Comparison of ENCODE assay signal across 13 mouse cellular contexts in genomic region chr19:40548796-40549515, GRCm38 (mm10). TPM values are rescaled to one million over a fixed set of nuclear protein-coding genes. Genes with fewer than 3 reads are reported as not detected.
DNase-seq lines count a peak whose midpoint lies in the region; ATAC-seq and TF ChIP-seq lines count a peak whose summit lies in the region.
"Had no signal": no experiment of that assay in that cellular context is flagged by ENCODE, and none has a peak within 500 bp of the region (broad histone marks: within the 10 kb centered on the region; RNA-seq: fewer than 3 reads in every experiment).

No protein-coding gene starts in this region.

- no peak for DNase-seq in heart, adult 11 months
- DNase-seq in lung, embryonic 14.5 days, result peak; percentile 41
- no peak for DNase-seq in lung, postnatal 4 days
- DNase-seq in embryo, embryonic 11 days, result peak; percentile 29
- peak; percentile 64 for DNase-seq in retina, postnatal 1 day
- no peak for DNase-seq in spleen, adult 12 weeks (ENCODE audit: low spot score)
- DNase-seq in urinary bladder, postnatal 10 days (ENCODE audit: low spot score), result no peak
- DNase-seq: adrenal gland, adult 8-10 months; cerebellum, adult 9-11 months; gastrocnemius, postnatal 14 days; layer of hippocampus, adult 9-11 months; lung, postnatal 14 days had no signal

- H3K9me3 ChIP-seq in heart, embryonic 12.5 days (replicated peaks), result no peaks in the 10 kb centered on the region
- H3K9me3 ChIP-seq in lung, embryonic 14.5 days (ENCODE audit: low read depth, low read length), result no peaks in the 10 kb centered on the region

- WGBS in heart, embryonic 12.5 days, result 31% methylated on average over 5 of the region's 5 CpGs
- WGBS in lung, embryonic 14.5 days, result 25% methylated on average over 5 of the region's 5 CpGs

- H3K36me3 ChIP-seq in heart, embryonic 12.5 days, result peaks cover 36% of the 10 kb centered on the region
- H3K36me3 ChIP-seq in lung, embryonic 14.5 days (ENCODE audit: insufficient read depth), result peaks cover 38% of the 10 kb centered on the region

- no peak overlapping the region for H3K9ac ChIP-seq in heart, embryonic 12.5 days
- no peak overlapping the region for H3K9ac ChIP-seq in lung, embryonic 14.5 days

- TF ChIP-seq CTCF in lung, embryonic 14.5 days (IDR thresholded peaks at IDR 0.05; ENCODE audit: low read depth), result 0 out of 2 replicates have a peak, but pooled peaks have one; percentile 7

- no peaks in the 10 kb centered on the region for H3K27me3 ChIP-seq in heart, embryonic 12.5 days (replicated peaks)
- no peaks in the 10 kb centered on the region for H3K27me3 ChIP-seq in lung, embryonic 14.5 days (ENCODE audit: insufficient read depth, low read length)

- no peak for ATAC-seq in heart, embryonic 12.5 days (ENCODE audit: insufficient number of reproducible peaks, low FRiP score)
- no peak for ATAC-seq in lung, embryonic 14.5 days (ENCODE audit: insufficient read depth)

- H3K4me2 ChIP-seq in heart, embryonic 12.5 days, result no peak overlapping the region
- H3K4me2 ChIP-seq in lung, embryonic 14.5 days, result no peak overlapping the region

- peaks cover 15% of the 10 kb centered on the region for H3K4me1 ChIP-seq in heart, embryonic 12.5 days (replicated peaks)
- no peaks in the 10 kb centered on the region for H3K4me1 ChIP-seq in lung, embryonic 14.5 days (ENCODE audit: insufficient read depth)

- peak overlapping the region; percentile 56; the same call in 1 of the 2 replicates for H3K27ac ChIP-seq in heart, embryonic 12.5 days (ENCODE audit: poor library complexity, severe bottlenecking)
- peak overlapping the region; percentile 44; the same call in 1 of the 2 replicates for H3K27ac ChIP-seq in lung, embryonic 14.5 days (ENCODE audit: low read depth)

- H3K4me3 ChIP-seq in heart, embryonic 12.5 days, result no peak overlapping the region
- H3K4me3 ChIP-seq in lung, embryonic 14.5 days (ENCODE audit: low read depth, low read length), result no peak overlapping the region

RNA-seq across cellular contexts. Expression of gene Sorbs1, which starts 35.4 kb away (rescaled TPM):
- polyA plus RNA-seq in heart, embryonic 12.5 days (2016; fragmentation: Nextera tagmentation; extraction: Ambion mirVana), result 86.6 and 89.3 TPM in 2 replicates
- 46.6 and 50.7 TPM in 2 replicates for polyA plus RNA-seq in lung, embryonic 14.5 days (2014; fragmentation: Nextera tagmentation; extraction: Ambion mirVana)

RNA-seq across cellular contexts. Expression of gene Aldh18a1, which starts 39.3 kb away (rescaled TPM):
- polyA plus RNA-seq in heart, embryonic 12.5 days (2016; fragmentation: Nextera tagmentation; extraction: Ambion mirVana), result 50.2 and 50.6 TPM in 2 replicates
- polyA plus RNA-seq in lung, embryonic 14.5 days (2014; fragmentation: Nextera tagmentation; extraction: Ambion mirVana), result 70.1 TPM in 2 replicates

Comparison
In these comparisons a context has a peak if more than half of its experiments do, and no peak if none do; other contexts are left out.
1. DNase-seq: peak in lung, embryonic 14.5 days (single experiment), embryo, embryonic 11 days (single experiment) and retina, postnatal 1 day (single experiment); none in heart, adult 11 months (single experiment), lung, postnatal 4 days (0 of 2), spleen, adult 12 weeks (single experiment) and urinary bladder, postnatal 10 days (single experiment).